Mouse (Mus musculus): ENCODE results near the gene Ablim1.

Gene Ablim1

DNA sequence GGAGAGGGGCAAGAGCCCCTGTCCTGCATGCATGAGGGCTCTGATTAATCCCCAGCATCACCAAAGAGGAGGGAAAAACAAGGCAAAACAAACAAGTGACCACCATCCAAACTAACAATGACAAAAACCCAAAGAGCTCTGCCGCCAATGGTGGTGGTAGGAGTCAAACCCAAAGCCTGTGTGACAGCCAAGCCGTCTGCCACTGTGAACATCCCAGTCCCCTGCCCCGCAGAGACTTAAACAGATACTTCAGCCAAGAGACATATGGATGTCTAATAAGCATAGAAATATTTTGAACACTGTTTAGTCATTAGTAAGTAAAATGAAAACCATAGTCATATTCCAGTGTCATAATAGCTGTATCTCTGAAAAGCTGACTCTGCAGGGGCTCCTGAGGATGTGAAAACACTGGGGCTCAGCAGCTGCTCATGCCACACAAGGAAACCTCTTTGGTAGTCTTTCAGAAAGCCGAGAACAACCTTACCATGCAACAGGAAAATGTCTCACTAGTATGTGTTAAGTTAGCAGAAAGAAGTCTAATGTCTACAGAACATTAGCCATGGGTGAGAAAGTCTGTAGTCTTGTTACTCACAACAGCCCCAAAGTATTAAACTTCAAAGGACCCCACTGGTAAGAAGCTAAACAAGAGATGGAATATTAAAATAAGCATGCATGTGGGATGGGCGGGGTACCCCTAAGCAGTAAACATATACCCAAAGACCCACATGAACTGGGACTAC is 221.6 kb downstream of the Ablim1 start:
- DNase-seq = peak; percentile 19

DNA sequence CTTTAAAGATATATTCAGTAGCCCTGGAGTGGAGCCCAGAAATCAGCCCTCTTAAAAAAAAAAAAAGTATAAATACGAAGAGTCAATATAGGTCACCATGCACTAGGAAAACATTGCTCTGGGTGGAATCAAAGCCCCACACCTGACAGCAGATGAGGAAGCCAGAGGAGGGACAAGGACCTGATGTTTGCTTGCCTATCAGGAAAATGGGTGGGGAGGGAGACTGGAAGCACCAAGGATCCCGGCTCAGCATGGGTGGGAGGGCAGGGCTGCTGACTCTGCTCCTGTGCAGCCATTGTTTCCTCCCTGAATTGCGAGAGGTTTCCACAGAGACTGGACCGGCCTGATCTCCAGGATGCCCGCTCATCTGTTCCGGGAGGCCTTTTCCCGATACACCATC is 223.4 kb downstream of the Ablim1 start:
- no peak for DNase-seq

DNA sequence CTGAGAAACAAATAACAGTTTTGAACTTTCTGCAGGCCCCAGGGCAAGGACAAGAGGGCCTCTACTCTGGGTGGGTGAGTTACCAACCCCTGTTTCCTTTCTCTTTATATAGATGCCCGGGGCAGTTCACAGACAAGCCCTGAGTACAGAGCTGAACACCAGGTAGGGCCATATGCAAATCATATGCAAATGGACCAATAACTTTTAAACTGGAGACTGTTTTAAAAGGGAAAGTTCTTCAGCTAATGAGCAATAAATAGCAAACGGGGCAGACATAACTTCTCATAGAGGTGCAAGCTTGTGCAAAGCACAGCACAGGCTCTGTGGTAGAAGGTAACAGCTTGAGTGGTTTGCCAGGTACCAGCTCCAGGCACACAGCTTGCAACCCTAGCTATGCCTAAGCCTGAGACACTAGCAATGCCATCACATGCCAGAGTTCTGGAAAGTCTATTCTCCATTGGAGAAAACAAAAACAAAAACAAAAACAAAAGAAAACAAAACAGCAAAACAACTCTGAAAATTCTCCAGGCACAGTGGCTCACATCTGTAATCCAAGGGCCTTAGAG is 225.8 kb downstream of the Ablim1 start:
- DNase-seq = peak; percentile 33

DNA sequence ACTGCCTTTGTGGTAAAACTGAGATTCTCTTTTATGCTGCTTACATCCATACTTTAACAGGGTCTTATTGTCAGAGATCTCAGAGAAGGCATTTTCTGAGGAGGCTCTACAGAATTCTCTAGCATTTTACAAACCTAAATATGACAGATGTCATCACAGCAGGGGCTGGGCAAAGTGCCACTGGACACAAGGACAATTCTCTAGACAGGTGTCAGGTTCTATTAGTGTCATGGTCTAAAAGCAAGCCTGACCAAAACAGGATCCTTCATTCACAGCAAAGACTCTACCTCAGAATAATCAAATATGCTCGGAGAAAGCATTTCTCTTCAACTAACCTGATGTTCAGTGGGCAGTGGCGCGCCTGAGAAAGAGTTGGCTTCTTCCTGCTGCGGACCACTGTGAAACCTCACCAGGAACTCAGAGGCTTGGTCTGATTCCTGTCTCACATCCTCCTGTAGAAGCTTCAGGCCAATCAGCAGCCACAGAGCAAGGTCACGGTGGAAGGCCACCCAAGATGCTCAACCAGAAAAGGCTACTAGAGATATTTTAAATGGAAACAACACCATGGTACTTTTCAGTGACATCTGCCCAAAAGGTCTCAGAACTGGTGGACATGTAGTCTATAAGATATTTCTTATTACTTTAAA is 230.1 kb downstream of the Ablim1 start:
- peak; percentile 95 for DNase-seq

DNA sequence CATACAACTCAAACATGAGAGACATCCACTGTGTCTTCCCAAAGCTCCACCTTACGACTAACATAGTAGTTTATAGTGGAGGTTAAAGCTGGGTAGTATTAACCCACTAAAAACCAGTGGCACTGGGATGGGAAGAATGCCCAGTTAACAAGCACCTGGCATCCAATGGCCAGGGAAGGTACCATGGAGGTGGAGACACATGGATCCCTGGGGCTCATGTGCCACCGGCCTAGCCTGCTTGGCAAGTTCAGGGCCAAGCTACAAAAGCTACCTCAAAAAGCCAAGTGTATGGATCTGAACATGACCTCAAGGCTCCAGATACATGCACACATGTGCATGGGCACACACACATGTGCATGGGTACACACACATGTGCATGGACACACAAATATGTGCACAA is 230.8 kb downstream of the Ablim1 start:
- peak; percentile 64 for DNase-seq

DNA sequence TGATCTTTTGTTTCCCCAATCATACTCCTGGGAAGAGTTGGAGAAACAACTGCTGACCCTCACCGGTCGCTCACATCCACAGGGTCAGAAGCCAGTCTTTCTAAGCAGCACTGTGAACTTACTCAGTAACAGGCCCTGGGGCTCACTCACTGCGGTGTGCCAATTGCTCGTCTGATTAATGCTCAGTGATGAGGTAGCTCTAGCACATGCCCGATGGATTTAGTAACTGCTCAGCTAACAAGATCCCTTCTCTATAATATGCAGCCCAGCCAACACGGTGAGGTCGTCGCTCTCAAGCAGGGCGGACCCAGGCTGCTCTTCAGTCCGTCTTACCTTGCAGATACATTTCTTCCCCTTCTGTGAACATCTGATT is 231.6 kb downstream of the Ablim1 start:
- DNase-seq = no peak

DNA sequence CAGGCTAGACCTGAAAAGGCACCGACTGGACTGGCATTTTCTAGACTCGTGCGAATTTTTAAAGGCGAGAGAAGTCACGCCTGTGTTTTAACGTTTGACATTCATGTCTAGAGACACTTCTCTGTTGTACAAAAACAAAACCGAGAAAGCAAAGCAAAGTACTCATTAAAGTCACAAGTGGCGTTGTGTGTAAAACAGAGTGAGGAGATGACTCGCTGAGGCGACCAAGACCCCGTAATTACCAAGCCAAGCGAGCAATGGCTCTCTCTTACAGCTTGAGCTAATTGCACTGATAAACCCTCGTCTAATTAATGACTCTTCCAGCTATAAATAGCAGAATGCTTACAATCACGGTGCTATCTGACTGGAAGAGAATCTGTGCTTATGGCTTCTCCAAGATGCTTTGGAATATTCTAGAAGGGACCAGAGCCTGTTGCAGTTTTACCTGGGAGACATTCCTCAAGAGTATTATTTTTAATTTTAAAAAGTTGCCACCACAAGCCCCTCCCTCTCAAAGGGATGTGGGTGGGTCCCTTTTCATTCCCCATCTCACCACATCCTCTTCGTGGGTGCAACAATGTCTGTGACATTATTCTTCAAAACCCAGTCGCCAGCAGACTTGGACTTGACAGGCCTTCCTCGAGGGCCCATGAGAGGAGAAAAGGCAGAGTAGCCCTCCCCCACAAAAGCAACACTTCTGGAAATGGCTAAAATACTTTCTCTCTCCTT is 232.1 kb downstream of the Ablim1 start:
- DNase-seq = no peak

DNA sequence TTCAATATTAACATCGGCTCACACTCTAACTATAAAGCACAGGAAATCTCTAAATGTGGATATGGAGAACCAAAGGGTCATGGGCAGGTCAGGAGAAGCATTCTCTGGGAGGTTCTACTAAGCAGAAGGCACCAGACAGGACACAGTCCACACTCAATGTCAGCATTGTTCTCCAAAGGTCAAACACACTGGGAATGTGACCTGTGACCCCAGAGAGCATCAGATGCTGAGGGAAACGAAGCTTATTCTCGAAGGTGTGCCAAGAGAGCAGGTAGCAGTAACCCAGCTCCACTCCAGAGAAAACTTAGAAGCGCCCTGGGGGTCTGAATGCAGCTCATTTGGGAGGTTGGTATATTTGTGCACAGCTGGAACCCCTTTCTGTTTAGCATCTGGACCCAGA is 233.2 kb downstream of the Ablim1 start:
- DNase-seq = no peak

DNA sequence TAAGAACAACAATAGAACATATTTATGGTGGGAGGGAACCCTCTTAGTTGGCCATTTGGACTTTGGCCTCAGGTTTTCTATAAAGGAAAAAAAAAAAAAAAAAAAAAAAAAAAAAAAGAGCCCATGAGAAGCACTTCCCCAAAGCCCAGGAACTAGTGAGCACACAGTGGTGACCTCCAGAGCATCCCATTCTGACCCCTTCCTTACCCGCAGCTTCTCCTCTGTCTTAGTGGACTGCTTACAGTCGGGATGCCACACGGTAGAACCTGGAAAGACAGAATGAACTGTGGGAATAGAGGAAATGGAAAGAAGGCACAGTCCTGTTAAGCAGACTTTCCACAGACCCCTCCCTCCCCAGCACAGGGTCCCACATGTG is 235.1 kb downstream of the Ablim1 start:
- DNase-seq = no peak

DNA sequence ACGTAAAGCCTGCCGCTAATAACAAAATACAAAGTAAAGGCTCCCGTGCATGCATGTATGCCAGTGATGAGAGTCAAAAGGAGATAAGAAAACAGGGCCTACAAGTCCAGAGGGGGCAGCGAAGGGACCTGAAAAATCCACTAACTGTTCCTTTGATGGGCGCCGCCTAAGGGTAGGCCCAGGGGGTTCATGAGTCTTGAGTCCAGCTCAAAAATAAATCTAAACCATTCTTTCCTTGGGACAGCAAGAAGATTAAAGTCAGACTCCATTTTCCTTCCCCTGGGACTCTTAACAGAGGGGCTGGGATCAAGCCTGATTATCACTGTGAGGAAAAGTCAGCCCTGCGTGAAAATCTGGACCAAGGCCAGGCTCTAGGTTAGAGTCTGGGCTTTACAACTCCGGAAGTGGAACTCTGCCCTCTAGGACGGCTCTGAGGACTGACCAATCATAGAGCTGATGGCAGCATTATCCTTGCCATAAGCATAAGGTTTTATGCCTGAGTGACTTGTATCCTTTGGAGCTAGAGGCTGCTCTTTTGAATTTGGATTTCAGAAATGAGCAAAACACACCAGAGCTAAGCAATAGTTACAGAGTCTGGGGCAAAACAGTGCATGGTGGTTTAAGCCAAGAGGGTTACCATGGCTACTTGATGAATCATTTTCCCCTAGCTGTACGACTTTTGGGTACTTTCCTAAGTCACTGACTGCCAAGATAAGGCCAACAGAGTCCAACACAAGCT is 235.7 kb downstream of the Ablim1 start:
- no peak for DNase-seq

DNA sequence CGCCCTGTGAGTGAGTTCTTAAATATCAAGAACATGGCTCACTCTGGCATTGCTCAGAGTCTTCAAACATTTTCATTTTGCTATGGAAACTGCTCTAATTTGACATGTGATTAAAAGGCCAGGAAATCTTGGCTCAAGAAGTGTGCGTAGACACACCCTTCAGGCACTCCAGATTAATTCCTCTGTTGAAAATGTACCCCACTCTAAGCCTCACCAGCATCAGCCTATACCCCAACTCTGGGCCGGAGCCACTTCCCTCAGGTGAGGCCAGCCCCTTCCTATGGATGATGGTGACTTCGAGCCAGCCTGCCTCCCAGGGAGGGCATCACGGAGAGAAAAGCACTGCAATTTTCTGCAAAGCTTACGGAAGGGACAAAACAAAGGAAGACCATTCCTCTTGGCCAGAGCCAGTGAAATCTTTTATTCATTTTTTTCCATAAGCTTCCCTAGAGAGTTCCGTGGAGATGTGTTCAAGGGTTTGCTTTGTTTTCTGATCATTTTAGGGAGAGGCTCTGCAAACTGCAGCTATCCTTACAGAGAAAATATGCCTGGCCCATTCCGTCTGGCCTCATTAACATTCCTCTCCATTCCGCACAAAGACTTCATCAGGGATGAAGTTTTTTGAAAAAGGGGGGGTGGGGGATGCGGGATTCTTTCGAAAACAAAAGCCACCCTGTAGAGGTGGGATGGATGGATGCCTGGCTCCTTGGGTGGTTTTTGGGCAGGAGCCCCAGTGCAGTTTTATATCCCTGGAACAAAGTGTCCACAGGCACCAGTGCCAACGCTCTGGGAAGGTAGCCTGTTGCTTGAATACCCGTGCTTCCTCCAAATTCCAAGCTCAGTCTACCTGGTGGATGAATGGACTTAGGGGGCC is 236.7 kb downstream of the Ablim1 start:
- peak; percentile 64 for DNase-seq

DNA sequence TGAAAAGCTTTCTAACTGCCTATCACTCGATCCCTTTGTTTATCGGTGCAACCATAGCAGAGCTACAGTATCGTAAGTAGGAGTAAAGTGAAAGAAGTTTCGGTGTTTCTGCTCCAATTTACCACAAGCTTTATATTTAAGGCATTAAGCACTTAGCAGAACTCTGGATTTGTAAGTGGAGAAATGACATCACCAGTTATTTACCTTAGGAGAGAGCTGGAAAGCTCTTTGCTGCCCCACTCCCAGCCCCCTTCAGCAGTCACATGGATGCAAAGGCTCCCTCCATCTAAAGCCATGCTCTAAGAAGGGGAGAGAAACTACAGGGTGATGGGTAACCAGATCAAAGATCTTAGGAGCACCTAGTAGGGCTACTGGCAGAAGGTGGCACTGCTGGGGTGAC is 241.3 kb downstream of the Ablim1 start:
- no peak for DNase-seq

DNA sequence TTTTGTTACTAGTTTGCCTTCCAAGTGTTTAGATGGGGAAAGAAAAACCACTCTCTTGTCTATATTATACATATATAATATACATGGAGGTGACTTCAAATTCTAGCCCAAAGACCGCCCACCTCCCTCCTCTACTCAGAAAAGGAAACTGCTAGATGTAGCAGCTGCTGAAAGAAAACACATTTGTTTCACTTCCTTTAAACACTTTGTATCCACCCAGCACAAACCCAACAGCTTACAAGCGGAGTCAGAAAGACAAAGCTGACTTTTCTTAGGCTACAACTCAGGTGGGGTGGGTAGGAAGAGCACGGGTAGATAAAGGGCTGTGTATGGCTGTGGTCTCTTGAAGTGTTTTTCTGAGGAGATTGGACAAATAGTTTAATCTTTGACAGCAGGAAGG is 242.0 kb downstream of the Ablim1 start:
- no peak for DNase-seq

DNA sequence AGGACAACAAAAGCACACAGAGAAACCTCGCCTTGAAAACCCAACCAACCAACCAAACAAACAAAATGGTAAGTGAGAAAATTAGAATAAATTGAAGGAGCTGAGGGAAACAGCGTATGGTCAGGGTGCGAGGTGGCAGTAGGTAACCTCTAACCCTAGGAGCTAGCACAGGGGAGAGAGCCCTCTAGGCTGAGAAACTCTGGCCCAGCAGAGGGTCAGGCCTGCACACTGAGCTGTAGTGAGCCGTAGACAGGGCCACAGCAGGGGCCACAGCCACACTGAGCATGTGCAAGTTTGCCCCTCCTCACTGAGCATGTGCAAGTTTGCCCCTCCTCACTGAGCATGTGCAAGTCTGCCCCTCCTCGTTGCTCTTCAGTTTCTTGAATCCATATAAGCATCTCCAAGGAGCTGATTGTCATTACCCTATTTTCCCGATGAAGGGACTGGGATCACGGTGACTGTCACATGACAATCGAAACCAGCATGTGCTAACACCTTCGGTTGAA is 247.6 kb downstream of the Ablim1 start:
- DNase-seq = no peak

DNA sequence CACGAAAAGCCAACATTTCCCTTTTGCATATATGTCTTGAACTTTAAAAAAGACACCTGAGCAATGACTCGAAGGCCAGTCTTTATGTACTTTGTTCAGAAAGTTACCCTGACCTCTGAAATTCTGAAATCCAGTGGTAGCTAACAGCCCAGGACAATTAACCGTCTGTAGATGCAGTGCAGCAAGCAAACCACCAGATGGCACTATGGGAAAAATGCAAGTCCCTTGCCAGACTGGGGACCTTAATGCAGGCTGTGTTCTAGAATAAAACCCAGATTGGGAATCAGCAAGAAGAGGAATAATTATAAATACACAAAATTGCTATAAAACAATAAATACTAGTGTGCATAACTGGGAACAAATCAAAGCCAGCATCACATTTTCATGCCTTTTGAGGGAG is 248.4 kb downstream of the Ablim1 start:
- peak; percentile 68 for DNase-seq

DNA sequence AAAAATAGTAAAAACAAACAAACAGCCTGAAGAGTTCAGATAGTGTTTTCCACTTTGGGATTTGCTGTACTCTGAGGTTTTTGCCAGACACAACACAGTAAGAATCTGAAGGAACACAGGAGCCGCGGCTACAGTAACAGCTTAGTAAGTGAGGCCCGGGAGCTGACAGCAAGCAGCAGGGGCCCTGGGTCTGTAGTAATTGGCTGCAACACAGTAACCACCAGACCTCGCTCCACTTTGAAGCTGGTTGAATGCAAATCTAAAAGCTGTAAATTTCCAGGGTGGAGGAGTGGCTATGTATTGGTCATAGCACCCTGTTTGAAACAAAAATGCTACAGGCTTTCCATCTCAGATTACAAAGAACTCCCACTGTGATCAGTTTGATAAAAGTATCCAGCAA is 252.0 kb downstream of the Ablim1 start:
- DNase-seq = no peak

DNA sequence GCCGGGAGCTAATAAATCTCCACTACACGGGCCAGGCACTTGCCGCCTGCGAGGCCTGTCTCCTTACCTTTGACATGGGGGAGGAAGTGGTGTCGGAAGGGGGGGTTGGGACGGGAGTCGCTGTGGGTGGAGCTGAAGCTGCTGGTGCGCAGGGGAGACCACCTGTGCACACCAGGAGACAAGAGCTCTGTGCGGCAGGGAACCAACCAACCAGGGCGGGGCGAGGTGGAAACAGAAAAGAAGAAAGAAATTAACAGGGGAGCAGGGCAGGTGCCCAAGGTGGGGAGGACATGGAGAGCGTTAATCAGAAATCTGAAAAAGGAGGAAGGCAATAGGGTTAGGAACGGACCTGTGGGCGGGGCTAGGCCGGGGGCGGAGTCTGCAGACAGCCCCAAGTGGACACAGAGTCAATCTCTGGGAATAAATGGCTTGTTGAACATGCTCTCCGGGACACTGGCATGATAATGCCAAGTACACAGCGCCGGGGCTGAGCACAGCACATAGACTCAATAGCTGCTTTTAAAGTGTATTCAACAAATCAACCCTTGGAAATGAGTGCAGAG is 255.6 kb downstream of the Ablim1 start:
- DNase-seq = no peak

DNA sequence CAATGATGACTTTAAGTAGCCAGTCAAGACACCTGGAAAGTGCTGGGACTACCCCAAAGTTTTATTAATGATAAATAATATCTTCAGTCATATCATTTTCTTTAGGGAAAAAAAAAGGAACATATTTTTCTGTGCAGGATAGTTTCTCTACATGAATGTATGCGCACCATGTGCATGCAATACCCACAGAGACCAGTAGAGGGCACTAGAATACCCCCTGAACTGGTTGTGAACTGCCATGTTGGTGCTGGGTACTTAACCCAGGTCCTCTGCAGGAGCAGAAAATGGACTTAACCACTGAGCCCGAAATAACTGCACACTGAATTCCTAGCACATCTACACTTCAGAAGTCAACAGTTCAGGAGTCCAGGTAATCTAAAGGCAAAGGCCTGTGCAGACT is 257.2 kb downstream of the Ablim1 start:
- no peak for DNase-seq

DNA sequence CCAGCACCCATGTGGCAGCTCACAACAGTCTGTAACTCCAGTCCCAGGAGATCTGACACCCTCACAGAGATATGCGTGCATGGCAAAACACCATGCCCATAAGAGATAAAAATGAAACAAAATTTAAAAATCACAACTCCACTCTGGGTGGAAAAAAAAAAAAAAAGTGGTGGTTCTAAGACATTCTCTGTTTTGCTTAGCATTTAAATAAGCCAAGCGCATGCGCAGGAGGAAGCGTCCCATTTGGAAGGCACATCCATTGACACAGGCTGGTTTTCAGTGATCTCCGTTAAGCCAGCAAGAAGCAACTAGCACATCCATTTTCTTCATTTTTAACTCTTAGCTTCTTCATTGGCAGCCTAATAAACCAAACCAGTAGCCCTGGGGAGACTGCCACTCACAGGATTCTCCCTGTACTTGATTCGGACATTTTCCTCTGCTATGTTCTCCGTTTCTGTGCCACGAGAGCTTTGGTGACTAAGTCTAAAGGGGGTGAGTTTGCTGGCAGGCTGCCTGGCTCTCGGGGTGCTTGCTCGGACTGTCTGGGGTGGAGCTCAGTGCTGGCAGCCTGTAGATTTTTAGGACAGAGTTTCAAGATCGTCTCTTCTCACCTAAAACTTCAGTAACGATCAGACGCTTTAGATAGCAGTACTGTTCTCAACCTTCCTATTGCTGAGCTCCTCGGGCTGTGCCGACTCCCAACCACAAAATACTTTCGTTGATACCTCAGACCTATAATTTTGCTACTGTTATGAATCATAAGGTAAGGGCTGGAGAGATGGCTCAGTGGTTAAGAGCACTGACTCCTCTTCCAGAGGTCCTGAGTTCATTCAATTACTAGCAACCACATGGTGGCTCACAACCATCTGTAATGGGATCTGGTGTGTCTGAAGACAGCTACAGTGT is 259.3 kb downstream of the Ablim1 start:
- DNase-seq = no peak

DNA sequence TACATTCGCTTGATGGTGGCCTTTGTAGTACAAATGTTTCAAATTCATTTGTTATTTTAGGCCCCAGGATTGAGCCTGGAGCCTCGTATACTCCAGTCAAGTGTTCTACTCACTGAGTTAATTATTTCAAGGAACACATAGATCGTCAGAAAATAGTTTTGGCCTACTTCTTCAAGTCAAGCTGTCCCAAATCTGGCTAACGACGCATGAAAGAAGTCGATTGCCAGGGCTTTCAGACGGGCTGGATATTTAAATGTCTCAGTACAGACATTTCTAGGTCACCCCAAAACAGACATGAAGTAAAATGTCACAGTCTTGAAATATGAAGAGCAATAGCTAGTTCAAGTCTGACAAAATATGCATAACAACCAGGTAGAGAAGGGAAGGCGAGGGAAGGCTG is 261.8 kb downstream of the Ablim1 start:
- DNase-seq = no peak

DNA sequence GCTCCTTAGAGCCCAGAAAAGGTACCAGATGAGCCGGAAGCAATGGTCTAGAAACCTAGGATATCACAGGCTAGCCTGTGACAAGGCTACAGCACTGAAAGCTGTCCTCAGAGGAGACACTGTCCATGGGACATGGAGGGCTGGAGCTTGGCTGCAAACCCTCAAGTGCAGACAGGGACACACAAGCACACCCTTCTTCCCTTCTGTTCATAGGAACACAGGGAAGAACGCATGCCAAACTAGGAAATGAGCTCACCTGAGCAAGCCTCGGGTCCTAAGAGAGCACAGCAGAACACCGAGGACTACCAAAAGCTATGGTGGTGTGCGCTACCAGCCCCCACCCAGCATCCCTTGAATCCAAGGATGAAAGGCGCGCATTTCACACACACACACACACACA is 262.7 kb downstream of the Ablim1 start:
- DNase-seq = no peak

Data from cerebellum, adult 11-12 months (tissue).